Comparison of ENCODE assay signal across 21 mouse cellular contexts in genomic region chr9:41660576-41660975, GRCm38 (mm10).
DNase-seq lines count a peak whose midpoint lies in the region; ATAC-seq and TF ChIP-seq lines count a peak whose summit lies in the region.
"Had no signal": no experiment of that assay in that cellular context is flagged by ENCODE, and none has a peak within 500 bp of the region (broad histone marks: within the 10 kb centered on the region; RNA-seq: fewer than 3 reads in every experiment).

No protein-coding gene starts in this region.

- peak overlapping the region; percentile 68 for H3K27ac ChIP-seq in embryonic facial prominence, embryonic 13.5 days
- H3K27ac ChIP-seq: forebrain, embryonic 13.5 days; gastrocnemius, adult 2 months; heart, embryonic 13.5 days; hindbrain, embryonic 13.5 days; hindbrain, postnatal 0 days had no signal

- CTCF ChIA-PET in Patski (lab: Charles Lee): no interaction called here

- H3K4me1 ChIP-seq in embryonic facial prominence, embryonic 13.5 days: peaks cover 17% of the 10 kb centered on the region
- H3K4me1 ChIP-seq: hindbrain, embryonic 13.5 days had no signal

- no peaks in the 10 kb centered on the region for H3K36me3 ChIP-seq in embryonic facial prominence, embryonic 13.5 days
- H3K36me3 ChIP-seq: heart, embryonic 13.5 days; hindbrain, embryonic 13.5 days had no signal

- ATAC-seq in Patski: no peak
- ATAC-seq in embryonic facial prominence, embryonic 13.5 days (ENCODE audit: insufficient number of reproducible peaks, insufficient read depth, low FRiP score, low TSS enrichment, low read depth): no peak
- ATAC-seq: forebrain, embryonic 13.5 days; hindbrain, postnatal 0 days had no signal

- no peak overlapping the region for H3K9ac ChIP-seq in embryonic facial prominence, embryonic 13.5 days
- H3K9ac ChIP-seq: forebrain, embryonic 13.5 days; heart, embryonic 13.5 days; hindbrain, embryonic 13.5 days had no signal

- POLR2A ChIA-PET in Patski (lab: Charles Lee): no interaction called here

- no peak overlapping the region for H3K4me2 ChIP-seq in embryonic facial prominence, embryonic 13.5 days
- H3K4me2 ChIP-seq: forebrain, embryonic 13.5 days; heart, embryonic 13.5 days; hindbrain, embryonic 13.5 days had no signal

- H3K4me3 ChIP-seq in embryonic facial prominence, embryonic 13.5 days: no peak overlapping the region
- H3K4me3 ChIP-seq: forebrain, embryonic 13.5 days; gastrocnemius, adult 2 months; heart, embryonic 13.5 days; hindbrain, embryonic 13.5 days had no signal

- H3K9me3 ChIP-seq in embryonic facial prominence, embryonic 13.5 days: no peaks in the 10 kb centered on the region
- H3K9me3 ChIP-seq: forebrain, embryonic 13.5 days; heart, embryonic 13.5 days; hindbrain, embryonic 13.5 days had no signal

- 51% methylated on average over 5 of the region's 5 CpGs for WGBS in embryonic facial prominence, embryonic 13.5 days

- no peak for TF ChIP-seq CTCF in Patski (IDR thresholded peaks at IDR 0.05)

- no peaks in the 10 kb centered on the region for H3K27me3 ChIP-seq in Patski
- H3K27me3 ChIP-seq in embryonic facial prominence, embryonic 13.5 days: no peaks in the 10 kb centered on the region
- H3K27me3 ChIP-seq: forebrain, embryonic 13.5 days; heart, embryonic 13.5 days; hindbrain, embryonic 13.5 days had no signal

- in situ Hi-C loops in Patski (cut with MboI; ENCODE audit: low pct_unique_long_range_greater_than_20kb): no loop called here

- DNase-seq in 3T3-L1 (ENCODE audit: low read depth, low spot score) (peak; percentile 83), Patski (ENCODE audit: low read depth, low spot score) (peak; percentile 13)
- peak; percentile 54 for DNase-seq in fibroblast of lung, adult 2 months (ENCODE audit: low read depth)
- no peak for DNase-seq in embryo, embryonic 10.5 days (ENCODE audit: low spot score)
- DNase-seq in layer of hippocampus, adult 9-10 months (ENCODE audit: low spot score): no peak
- DNase-seq in lung, postnatal 14 days: no peak
- DNase-seq: adrenal gland, adult 8-10 months; cerebellum, adult 11-12 months; cerebellum, adult 9-10 months; cerebellum, postnatal 36 days; gastrocnemius, adult 2 months; gastrocnemius, postnatal 36 days; heart, adult 11 months; heart, postnatal 36 days; kidney, adult 11 months; kidney, adult 9 months had no signal

Comparison
In these comparisons a context has a peak if more than half of its experiments do, and no peak if none do; other contexts are left out.
1. DNase-seq: peak in 3T3-L1 (single experiment), Patski (single experiment) and fibroblast of lung, adult 2 months (single experiment); none in embryo, embryonic 10.5 days (single experiment), layer of hippocampus, adult 9-10 months (single experiment) and lung, postnatal 14 days (single experiment).